Mouse (Mus musculus): ENCODE measurements around the gene Adcy9. TPM values are rescaled to one million over a fixed set of nuclear protein-coding genes. Genes with fewer than 3 reads are reported as not detected.

The Adcy9 gene
- polyA plus RNA-seq, 1 experiment from 2014 or later, result 1.3 TPM

GRCm38 (mm10) chr16:4281470-4281869, 138.8 kb downstream of the Adcy9 start:
- 77% methylated on average over 4 of the region's 4 CpGs for WGBS
- Histone ChIP-seq H3K4me3 (ENCODE audit: low read depth, low read length) (no peak overlapping the region), H3K4me2 (no peak overlapping the region), H3K9ac (no peak overlapping the region), H3K4me1 (ENCODE audit: insufficient read depth) (no peaks in the 10 kb centered on the region), H3K9me3 (ENCODE audit: low read depth, low read length) (no peaks in the 10 kb centered on the region), H3K36me3 (ENCODE audit: insufficient read depth) (no peaks in the 10 kb centered on the region), H3K27ac (ENCODE audit: low read depth) (no peak overlapping the region), H3K27me3 (ENCODE audit: insufficient read depth, low read length) (no peaks in the 10 kb centered on the region)
- ATAC-seq (ENCODE audit: insufficient read depth) (no peak), DNase-seq (no peak)
- no peak for TF ChIP-seq CTCF (IDR thresholded peaks at IDR 0.05; ENCODE audit: low read depth)

GRCm38 (mm10) chr16:4280949-4281348, 139.3 kb downstream of the Adcy9 start:
- no peak overlapping the region for H3K9ac ChIP-seq
- no peak overlapping the region for H3K4me2 ChIP-seq
- no peaks in the 10 kb centered on the region for H3K36me3 ChIP-seq (ENCODE audit: insufficient read depth)
- TF ChIP-seq CTCF (IDR thresholded peaks at IDR 0.05; ENCODE audit: low read depth), result no peak
- H3K27me3 ChIP-seq (ENCODE audit: insufficient read depth, low read length), result no peaks in the 10 kb centered on the region
- ATAC-seq (ENCODE audit: insufficient read depth), result no peak
- H3K4me3 ChIP-seq (ENCODE audit: low read depth, low read length), result no peak overlapping the region
- H3K9me3 ChIP-seq (ENCODE audit: low read depth, low read length), result no peaks in the 10 kb centered on the region
- H3K27ac ChIP-seq (ENCODE audit: low read depth), result no peak overlapping the region
- no peak for DNase-seq
- 74% methylated on average over 9 of the region's 9 CpGs for WGBS
- H3K4me1 ChIP-seq (ENCODE audit: insufficient read depth), result no peaks in the 10 kb centered on the region

- no peak overlapping the region for H3K9ac ChIP-seq
- H3K9me3 ChIP-seq (ENCODE audit: low read depth, low read length), result no peaks in the 10 kb centered on the region
- no peaks in the 10 kb centered on the region for H3K27me3 ChIP-seq (ENCODE audit: insufficient read depth, low read length)
- H3K36me3 ChIP-seq (ENCODE audit: insufficient read depth), result no peaks in the 10 kb centered on the region
- H3K4me2 ChIP-seq, result no peak overlapping the region
- peaks cover 4% of the 10 kb centered on the region for H3K4me1 ChIP-seq (ENCODE audit: insufficient read depth)
- no peak for TF ChIP-seq CTCF (IDR thresholded peaks at IDR 0.05; ENCODE audit: low read depth)
- no peak overlapping the region for H3K4me3 ChIP-seq (ENCODE audit: low read depth, low read length)
- no peak for ATAC-seq (ENCODE audit: insufficient read depth)
- DNase-seq, result no peak
- H3K27ac ChIP-seq (ENCODE audit: low read depth), result no peak overlapping the region
- 48% methylated on average over 3 of the region's 3 CpGs for WGBS
Observed at GRCm38 (mm10) chr16:4279601-4280000, 140.7 kb downstream of the Adcy9 start.

GRCm38 (mm10) chr16:4276621-4277020, 143.7 kb downstream of the Adcy9 start:
- DNase-seq (no peak), ATAC-seq (ENCODE audit: insufficient read depth) (no peak)
- Histone ChIP-seq H3K4me1 (ENCODE audit: insufficient read depth) (peaks cover 15% of the 10 kb centered on the region), H3K4me2 (no peak overlapping the region), H3K36me3 (ENCODE audit: insufficient read depth) (no peaks in the 10 kb centered on the region), H3K9ac (no peak overlapping the region), H3K9me3 (ENCODE audit: low read depth, low read length) (no peaks in the 10 kb centered on the region), H3K4me3 (ENCODE audit: low read depth, low read length) (no peak overlapping the region), H3K27ac (ENCODE audit: low read depth) (no peak overlapping the region), H3K27me3 (ENCODE audit: insufficient read depth, low read length) (no peaks in the 10 kb centered on the region)
- no peak for TF ChIP-seq CTCF (IDR thresholded peaks at IDR 0.05; ENCODE audit: low read depth)
- WGBS, result 84% methylated on average over 5 of the region's 5 CpGs

DNA sequence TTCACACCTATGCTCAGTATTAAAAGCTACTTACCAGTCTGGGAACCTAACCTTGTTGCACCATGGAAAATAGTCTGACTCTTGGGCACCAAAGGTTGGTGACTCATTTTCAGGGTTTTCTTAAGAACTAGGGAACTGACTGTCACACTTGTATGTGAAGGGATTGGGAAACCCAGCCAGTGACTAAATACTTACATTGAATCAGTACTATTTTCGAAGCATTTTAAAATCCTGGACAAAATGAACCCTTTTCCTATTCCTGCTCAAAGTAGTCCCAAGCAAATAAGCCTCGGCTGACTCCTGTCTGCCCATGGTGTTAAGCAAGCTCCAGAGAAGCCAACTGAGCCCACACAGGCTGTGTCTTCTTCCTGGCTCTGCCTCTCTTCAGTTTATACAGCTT, 144.1 kb downstream of the Adcy9 start:
- H3K4me3 ChIP-seq (ENCODE audit: low read depth, low read length), result no peak overlapping the region
- H3K27ac ChIP-seq (ENCODE audit: low read depth), result no peak overlapping the region
- DNase-seq, result no peak

DNA sequence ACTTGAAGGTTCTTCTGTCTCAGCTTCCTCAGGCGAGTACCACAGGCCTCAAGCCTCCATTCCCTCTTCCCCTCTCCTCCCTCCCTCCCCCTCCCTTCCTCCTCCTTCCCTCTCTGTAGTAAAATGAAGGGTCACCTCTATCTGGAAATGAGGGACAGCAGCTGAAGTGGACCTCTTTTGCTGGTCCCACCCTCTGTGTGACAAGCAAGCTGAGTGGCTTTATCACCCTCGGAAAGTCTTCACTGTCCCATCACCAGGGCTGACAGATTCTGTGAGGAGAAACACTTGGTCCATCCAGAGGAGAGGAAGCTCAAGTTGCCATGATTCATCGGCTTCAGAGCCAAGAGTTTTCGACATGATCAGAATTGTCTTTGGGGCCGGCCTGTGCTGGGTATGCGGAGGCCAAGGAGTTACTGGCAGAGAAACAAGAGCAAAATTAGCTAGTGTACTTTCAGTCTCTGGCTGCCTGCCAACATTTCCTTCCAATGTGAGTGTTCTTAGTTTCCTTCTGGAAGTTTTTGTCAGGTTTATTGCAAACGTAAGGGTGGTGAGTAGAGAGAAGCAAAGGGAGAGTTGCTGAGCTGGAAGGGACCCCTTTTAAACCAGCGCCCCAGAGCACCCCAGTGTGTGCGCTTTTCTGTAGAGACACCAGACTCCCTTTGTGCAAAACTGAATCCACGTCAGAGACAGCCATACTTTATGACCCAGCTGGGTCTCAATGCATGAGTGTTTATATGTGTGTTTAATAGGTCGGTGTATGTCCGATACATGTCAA, 146.4 kb downstream of the Adcy9 start:
- Histone ChIP-seq H3K27ac (ENCODE audit: low read depth) (peak overlapping the region; percentile 89), H3K4me2 (peak overlapping the region; percentile 25; the same call in 1 of the 2 replicates), H3K4me1 (ENCODE audit: insufficient read depth) (peaks cover 19% of the 10 kb centered on the region), H3K9ac (no peak overlapping the region), H3K9me3 (ENCODE audit: low read depth, low read length) (no peaks in the 10 kb centered on the region), H3K27me3 (ENCODE audit: insufficient read depth, low read length) (no peaks in the 10 kb centered on the region), H3K4me3 (ENCODE audit: low read depth, low read length) (no peak overlapping the region), H3K36me3 (ENCODE audit: insufficient read depth) (no peaks in the 10 kb centered on the region)
- ATAC-seq (ENCODE audit: insufficient read depth) (peak; percentile 85), DNase-seq (peak; percentile 97)
- WGBS, result 28% methylated on average over 12 of the region's 12 CpGs
- TF ChIP-seq CTCF (IDR thresholded peaks at IDR 0.05; ENCODE audit: low read depth), result no peak

More for the DNA sequence above, 144.1 kb downstream of the Adcy9 start:
- WGBS, result 78% methylated on average over 2 of the region's 2 CpGs
- Histone ChIP-seq H3K36me3 (ENCODE audit: insufficient read depth) (no peaks in the 10 kb centered on the region), H3K27me3 (ENCODE audit: insufficient read depth, low read length) (no peaks in the 10 kb centered on the region), H3K4me1 (ENCODE audit: insufficient read depth) (peaks cover 15% of the 10 kb centered on the region), H3K9me3 (ENCODE audit: low read depth, low read length) (no peaks in the 10 kb centered on the region), H3K9ac (no peak overlapping the region), H3K4me2 (no peak overlapping the region)
- no peak for TF ChIP-seq CTCF (IDR thresholded peaks at IDR 0.05; ENCODE audit: low read depth)
- ATAC-seq (ENCODE audit: insufficient read depth), result no peak

DNA sequence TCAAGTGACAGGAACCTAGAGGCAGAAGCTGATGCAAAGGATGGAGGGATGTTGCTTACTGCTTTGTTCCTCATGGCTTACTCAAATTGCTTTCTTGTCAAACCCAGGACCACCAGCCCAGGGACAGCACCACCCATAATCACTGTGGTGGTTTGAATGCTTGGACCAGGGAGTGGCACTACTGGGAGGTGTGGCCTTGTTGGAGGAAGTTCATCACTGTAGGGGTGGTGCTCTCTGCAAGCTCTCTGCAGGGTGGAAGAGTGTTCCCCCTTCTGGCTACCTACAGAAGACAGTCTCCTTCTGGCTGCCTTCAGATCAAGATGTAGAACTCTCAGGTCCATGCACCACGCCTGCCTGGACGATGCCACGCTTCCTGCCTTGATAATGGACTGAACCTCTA, 148.0 kb downstream of the Adcy9 start:
- H3K4me2 ChIP-seq, result no peak overlapping the region
- H3K27me3 ChIP-seq (ENCODE audit: insufficient read depth, low read length), result no peaks in the 10 kb centered on the region
- H3K9me3 ChIP-seq (ENCODE audit: low read depth, low read length), result no peaks in the 10 kb centered on the region
- WGBS, result 84% methylated on average over 3 of the region's 3 CpGs
- DNase-seq (no peak), ATAC-seq (ENCODE audit: insufficient read depth) (no peak)
- no peak overlapping the region for H3K9ac ChIP-seq
- H3K4me3 ChIP-seq (ENCODE audit: low read depth, low read length), result no peak overlapping the region
- TF ChIP-seq CTCF (IDR thresholded peaks at IDR 0.05; ENCODE audit: low read depth), result no peak
- peaks cover 19% of the 10 kb centered on the region for H3K4me1 ChIP-seq (ENCODE audit: insufficient read depth)
- H3K36me3 ChIP-seq (ENCODE audit: insufficient read depth), result no peaks in the 10 kb centered on the region
- no peak overlapping the region for H3K27ac ChIP-seq (ENCODE audit: low read depth)

Data from lung, embryonic 14.5 days (tissue).